Mouse (Mus musculus): ENCODE measurements around the gene Phf21a.

Gene Phf21a

DNA sequence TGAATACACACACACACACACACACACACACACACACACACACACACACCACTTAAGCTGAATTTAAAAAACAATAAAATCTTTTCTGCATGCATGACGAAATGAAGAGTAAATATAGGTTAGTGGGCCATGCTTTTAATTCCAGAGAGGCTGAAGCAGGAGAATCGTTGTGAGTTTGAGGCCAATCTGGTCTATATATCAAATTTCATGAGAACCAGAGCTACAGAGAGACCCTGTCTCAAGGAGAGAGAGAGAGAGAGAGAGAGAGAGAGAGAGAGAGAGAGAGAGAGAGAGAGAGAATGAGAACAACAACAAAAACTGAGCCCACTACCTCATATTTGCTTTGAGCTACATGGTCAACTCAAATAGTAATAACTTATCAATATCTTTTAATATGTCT lies at the start of gene Phf21a:
Phf21a (plus strand) TSS at position 301 of the 400 bp plus-strand sequence.
- DNase-seq = no peak

DNA sequence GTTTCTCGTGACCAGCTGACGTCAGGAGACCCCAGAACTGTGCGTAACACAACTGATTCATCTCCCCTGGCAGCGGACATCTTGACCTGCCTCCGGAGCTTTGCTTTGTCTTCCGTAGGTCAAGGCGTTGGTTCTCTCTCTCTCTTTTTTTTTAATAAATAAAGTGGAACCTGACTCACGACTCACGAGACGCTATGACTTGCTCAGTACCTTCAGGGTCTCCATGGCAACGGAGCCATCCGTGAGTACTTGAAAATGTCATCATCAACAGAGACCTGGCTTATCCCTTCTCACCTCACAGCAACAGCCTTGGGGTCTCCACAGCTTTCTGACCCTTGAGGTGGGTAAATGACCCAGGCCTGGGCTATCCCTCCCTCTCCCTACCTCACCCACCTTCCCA lies 49.6 kb upstream of the Phf21a start:
- DNase-seq = no peak

DNA sequence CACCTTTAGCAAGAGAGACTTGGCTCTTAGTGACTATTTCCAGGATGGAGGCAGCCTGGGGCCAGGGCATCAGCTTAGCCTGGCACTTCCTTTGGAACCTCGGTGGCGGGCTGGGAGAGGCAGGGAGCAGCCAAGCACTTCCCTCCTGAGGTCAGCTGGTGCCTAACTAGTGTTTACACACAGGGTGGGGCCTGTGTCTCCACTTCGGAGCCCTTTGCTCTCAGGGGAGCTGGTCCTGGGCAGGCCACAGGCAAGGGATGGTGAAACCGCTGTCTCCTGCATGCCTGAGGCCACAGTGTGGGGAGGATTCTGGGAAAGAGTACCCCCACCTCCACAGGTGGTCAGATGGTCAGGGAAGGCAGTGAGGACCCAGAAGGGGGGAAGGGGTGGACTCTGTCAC lies 45.3 kb upstream of the Phf21a start:
- DNase-seq = no peak

DNA sequence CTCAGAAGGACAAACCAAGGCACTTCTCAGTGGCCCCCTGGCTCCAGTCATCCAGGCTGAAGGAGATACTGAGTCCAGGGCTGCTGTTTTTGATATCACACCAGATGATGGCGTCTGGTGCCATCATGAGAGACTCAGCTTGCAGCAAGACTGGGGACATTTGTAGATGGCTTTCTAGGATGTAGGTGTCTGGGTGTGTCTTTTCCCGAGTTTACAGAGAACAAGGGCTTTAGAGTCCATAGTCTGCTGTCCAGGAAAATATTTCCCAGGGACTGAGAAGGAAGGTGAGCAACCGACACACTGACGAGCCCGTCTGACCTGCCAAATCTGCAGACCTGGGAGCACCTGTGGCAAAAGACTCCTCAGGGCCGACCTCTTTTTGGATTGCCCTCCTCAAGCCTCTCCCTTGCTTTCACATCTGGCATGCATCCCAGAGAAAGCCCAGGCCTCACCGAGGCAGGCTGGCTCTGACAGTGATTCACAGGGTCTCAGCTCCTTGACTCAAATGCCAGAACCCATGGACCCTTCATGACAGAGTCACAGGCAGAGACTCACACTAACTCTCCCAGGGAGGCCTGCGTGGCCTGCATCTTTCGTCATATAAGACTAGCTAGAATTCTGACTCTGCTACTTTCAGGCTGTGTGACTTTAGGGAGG lies 44.8 kb upstream of the Phf21a start:
- DNase-seq = no peak

DNA sequence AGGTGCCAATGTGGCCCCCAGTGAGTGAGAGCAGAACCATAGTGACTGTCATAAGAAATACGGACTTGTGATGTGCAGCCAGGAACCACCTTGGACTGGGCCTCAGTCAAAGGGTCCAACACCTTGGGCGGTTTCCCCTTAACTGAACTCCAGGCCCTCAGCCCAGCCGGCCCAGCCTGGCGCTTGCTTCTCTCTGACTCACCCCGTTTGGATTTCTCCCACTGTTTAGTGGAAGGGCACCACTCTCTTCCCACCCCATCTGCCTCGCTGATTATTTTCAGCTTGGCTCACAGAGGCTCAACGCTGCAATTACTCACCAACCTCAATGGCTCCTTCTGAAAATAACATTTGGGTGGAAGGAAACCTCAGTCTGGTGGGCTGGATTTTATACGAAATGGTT lies 40.7 kb upstream of the Phf21a start:
- DNase-seq = peak; percentile 34 to 61

- peak; percentile 20 to 21 for DNase-seq
These were observed 40.2 kb upstream of the Phf21a start for GRCm38 (mm10) chr2:92052754-92053153.

- peak; percentile 87 to 92 for DNase-seq
These were observed 37.7 kb upstream of the Phf21a start for GRCm38 (mm10) chr2:92055101-92055813.

- peak; percentile 79 to 81 for DNase-seq
These were observed 37.1 kb upstream of the Phf21a start for GRCm38 (mm10) chr2:92055831-92056236.

DNA sequence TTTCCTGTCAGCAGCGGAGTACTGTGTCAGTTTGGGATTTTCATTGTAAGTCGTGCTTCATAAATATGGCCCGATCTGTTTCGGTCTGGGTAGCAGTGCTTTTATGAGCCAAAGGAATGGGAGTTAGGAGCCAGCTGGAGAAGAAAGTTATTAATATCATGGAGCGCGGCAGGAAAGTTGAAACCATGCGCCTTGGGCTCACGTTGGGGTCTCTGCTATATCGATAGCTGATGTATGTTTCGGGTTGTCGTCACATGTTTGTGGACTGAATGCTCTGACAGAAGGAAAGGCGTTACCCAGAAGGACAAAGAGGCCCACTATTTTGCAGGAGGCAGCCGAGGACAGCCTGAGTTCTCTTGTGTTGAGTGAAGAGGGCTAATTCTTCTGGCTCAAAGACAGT lies 36.2 kb upstream of the Phf21a start:
- DNase-seq = no peak

DNA sequence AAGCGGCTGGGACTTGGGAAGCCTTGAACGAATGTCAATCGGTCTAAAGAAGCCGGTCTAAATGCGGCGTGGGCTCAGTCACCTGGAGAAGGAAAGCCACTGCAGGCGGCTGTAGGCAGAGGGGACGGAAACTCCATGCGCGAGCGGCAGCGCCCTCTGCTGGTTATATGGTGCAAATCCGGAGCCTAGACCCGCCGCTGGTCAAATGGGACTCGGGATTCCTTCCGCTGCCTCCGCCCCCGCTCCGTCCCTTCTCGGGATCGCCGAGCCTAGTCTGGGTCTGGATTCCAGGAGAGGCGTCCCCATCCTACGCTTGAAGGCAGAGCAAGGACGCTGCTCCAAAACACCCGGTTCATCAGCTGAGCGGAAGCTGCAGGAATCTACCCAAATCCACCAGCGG lies 34.4 kb upstream of the Phf21a start:
- DNase-seq = peak; percentile 98 to 99

- no peak for DNase-seq
These were observed 34.0 kb upstream of the Phf21a start for GRCm38 (mm10) chr2:92058936-92059335.

DNA sequence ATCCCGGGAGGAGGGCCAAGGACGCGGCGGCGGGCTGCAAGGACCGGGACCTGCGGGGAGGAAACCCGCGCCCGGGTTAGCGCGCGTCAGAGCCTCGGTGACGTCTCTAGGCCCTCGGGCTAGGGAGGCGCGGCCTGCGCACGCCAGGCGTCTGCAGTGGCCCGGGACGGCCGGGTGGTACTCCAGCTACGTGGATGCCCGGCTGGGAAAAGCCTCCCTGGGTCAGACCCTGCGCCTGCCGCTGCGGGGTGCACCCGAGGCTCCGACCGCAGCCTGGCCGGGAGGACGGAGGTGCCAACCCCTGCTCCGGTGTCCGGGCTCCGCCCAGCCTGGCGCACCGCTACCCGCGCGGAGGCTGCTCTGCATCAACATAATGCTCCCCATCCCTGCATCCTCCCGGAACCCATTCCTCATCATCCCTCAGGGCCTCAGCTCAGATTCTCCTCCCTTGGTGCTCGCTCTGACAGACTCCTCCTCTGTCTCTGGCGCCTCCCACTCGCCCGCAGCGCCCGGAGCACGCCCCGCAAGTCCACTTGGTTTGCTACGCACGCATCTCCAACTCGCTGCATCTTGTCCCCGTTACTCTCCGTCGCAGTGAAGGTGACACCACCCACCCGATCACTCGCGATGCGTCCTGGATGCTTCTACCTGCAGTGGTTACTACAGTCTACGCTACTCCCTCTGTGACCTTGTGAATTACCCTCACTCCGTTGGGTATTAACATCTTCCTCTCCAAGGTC lies 33.3 kb upstream of the Phf21a start:
- DNase-seq = peak; percentile 89 to 92

GRCm38 (mm10) chr2:92060291-92060690 lies 32.6 kb upstream of the Phf21a start:
- DNase-seq = peak in 1 of 2 experiments; percentile 72

- no peak for DNase-seq
These were observed 31.6 kb upstream of the Phf21a start for GRCm38 (mm10) chr2:92061337-92061736.

- DNase-seq = peak in 1 of 2 experiments; percentile 21
These were observed 29.8 kb upstream of the Phf21a start for GRCm38 (mm10) chr2:92063106-92063505.

DNA sequence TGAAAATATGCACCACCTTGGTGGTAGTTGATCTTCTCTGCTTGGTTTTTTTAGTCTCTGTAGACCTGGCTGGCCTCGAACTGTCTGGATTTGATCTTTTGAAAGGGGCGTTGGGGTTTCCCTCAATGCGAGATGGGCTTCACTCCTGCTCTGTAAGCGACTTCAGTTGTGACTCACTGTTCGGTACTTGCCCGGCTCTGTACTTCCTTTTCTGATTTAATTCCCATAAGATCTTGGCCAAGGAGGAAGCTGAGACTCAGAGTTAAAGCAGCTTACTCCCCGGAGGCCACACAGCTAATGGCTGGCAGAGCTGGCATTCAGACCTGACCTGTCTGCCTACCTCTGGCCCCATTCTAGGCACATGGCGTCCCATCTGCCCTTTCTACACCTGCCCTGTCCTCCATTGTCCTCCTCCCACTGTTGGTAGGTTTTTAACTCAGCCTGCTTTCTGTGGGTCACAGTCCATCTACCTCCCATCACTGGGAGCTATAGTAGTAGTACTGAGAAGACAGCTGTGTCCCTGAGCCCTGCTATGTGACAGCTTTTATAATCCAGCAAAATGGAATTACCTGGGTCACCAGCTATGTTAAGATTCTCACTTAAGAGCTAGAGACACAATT lies 27.5 kb upstream of the Phf21a start:
- no peak for DNase-seq

- no peak for DNase-seq
These were observed 27.0 kb upstream of the Phf21a start for GRCm38 (mm10) chr2:92065938-92066337.

DNA sequence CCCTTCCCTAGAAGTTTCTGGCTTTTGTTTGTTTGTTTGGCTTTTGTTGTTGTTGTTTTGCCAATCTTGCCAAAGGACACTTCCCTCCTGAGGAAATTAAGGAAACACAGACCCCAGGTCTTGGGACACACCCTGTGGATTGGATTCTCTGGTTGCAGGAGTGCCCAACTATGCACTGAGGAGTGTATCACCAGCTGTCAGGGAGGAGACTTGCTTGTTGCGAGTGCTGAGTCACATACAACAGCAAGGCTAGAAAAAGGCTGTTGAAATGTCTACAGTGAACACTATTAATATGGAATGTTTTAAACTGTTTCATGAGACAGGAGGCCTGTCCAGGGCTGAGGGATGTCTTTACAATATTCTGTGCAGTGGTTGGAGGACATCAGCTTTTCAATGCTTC lies 26.0 kb upstream of the Phf21a start:
- DNase-seq = no peak

DNA sequence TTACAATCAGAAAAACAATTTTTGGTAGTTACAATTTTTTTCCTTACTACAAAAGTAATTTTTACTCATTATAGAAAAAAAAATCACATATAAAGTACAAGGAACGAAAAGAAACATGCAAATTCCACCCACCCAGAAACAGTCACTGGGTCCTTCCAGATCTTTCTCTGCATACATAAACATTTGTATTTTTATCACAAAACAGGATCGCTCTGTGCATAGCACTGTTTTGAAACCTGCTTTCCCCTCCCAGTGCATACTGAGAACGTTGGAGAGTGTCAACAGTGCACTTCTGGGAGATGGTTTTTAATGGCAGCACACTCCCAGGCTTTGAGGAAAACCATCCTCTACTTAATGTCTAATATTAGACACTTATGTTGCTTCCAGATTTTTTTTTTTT lies 25.3 kb upstream of the Phf21a start:
- DNase-seq = no peak

GRCm38 (mm10) chr2:92069630-92070029 lies 23.3 kb upstream of the Phf21a start:
- no peak for DNase-seq

DNA sequence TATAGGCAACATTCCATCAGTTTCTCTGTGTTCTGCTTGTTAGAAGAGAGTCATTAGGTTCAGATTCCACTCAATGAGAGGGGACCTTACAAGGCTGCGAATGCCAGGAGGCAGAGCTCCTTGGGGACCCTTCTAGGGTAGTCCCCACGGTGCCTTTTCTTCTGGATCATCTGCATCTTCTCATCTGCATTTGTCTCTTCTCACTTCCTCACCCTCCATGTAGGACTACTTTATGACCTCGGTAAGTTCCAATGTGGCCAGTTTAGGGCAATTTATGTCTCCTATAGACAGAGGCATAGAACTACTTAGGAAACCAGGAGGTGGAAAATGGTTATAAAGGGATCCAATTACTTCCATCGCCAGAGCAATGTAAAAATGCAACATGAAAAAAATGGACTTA lies 21.8 kb upstream of the Phf21a start:
- no peak for DNase-seq

- DNase-seq = peak; percentile 89 to 93
These were observed 16.7 kb upstream of the Phf21a start for GRCm38 (mm10) chr2:92076086-92076692.

- DNase-seq = no peak
These were observed 10.7 kb upstream of the Phf21a start for GRCm38 (mm10) chr2:92082196-92082595.

Measured in cerebellum, postnatal 25 days (tissue).